Mouse (Mus musculus): Measurements from ENCODE around the gene Ssbp4.

DNA sequence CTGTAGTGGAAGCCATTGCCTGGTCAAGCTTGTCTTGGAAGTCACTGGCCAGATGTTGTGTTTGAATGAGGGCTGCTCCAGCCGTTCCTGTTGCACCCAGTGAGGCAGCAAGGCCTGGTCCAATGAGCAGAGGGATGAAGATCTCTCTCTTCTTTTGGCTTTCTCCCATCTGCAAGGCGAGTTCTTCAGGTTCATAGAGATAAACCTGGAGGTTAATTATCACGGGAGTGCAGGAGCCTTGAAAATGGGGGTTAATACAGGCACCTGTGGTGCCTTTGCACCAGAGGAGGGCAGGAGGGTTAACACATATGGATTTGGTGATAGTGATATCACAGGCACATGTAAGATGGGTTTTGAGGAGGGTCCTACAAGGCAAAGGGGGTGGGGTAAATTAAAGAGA, 13.5 kb upstream of the Ssbp4 start:
- no peak for TF ChIP-seq CTCF (IDR thresholded peaks at IDR 0.05; ENCODE audit: low read depth, low read length)
- no peak for TF ChIP-seq POLR2A (IDR thresholded peaks at IDR 0.05; ENCODE audit: borderline replicate concordance, low read depth, low read length)
